Mouse (Mus musculus): Measurements from ENCODE around the gene Bend5.

The Bend5 gene

DNA sequence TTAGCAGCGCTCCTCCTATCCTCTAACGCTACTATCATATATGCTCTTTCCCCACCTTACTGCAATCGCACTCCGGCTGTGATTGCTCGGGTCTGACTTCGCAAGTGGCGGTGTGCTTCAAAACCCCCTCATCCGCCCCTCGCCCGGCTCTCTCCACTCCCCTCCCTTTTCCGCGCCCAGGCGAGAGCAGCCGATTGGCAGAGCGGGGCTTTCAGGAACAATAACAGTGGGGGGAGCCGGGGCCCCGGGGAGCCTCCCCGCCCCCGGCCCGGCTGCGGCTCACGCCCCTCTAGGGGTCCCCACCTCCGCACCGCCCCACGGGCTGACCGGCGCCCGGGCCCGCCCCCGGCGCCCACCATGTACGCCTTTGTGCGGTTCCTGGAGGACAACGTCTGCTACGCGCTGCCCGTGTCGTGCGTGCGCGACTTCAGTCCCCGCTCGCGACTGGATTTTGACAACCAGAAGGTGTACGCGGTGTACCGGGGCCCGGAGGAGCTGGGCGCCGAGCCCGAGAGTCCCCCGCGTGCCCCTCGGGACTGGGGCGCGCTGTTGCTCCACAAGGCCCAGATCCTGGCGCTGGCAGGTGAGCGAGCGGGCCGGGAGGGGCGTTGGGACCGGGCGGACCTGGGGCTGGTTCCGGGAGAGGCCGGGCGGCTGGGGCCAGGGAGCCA, at the start of gene Bend5:
TSS of gene Bend5 (plus strand) at position 189 of the 671 bp plus-strand sequence.
- DNase-seq (ENCODE audit: low spot score in 2 of 2): peak; percentile 51 to 53

DNA sequence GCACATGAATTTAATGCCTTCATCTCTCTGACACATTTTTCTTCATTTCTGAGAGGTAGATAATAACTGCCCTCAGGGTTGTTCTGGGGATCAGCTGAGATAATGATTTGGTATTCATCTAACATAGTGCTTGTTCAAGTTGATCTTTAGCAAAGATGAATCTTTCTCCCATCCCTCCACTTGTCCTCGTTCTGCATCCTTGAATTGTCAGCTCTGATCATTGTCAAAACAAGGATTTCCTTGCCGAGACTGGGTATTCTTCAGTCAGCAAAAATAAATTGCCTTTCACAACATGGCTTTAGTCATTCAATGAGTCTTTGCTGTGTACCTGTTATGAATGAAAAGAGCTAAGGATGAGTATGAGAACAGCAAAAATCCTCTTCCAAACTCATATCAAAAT, 47.0 kb upstream of the Bend5 start:
- DNase-seq (ENCODE audit: low spot score in 2 of 2): no peak

DNA sequence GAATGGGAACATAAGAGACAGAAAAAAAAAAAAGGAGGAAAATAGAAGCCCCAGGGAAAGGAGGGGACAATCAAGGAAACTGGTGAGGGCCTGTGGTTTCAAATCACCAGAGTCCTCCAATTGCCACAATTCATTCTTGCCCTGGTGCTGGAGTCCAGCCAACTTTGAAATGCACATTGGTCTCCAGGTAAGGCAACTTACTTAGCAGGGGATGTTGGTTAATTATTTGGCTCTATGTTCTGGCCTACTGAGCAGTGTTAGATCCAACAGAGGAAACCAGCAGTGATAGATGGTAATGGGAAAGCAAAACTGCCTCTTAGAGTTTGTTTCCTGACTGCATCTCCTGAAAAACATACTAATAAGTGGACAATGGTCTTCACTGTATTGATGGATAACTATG, 37.6 kb upstream of the Bend5 start:
- no peak for DNase-seq (ENCODE audit: low spot score in 2 of 2)

DNA sequence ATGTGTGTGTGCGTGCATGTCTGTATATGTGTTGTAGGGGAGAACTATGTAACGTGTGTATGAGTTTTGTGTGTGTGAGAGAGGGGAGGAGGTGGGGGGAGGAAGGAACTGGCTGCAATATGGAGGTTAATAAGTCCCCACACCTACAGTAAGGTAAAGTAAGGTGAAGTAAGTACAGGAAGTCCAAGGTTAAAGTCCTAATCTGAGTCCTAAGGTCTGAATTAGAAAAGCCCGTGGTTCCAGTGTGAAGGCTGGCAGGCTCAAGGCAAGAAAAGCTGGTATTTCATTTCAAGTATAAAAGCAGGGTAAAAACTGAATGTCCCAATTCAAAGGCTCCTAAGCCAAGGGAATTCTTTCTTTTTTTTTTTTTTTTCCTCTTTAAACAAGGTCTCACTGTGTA, 36.7 kb upstream of the Bend5 start:
- no peak for DNase-seq (ENCODE audit: low spot score in 2 of 2)

DNA sequence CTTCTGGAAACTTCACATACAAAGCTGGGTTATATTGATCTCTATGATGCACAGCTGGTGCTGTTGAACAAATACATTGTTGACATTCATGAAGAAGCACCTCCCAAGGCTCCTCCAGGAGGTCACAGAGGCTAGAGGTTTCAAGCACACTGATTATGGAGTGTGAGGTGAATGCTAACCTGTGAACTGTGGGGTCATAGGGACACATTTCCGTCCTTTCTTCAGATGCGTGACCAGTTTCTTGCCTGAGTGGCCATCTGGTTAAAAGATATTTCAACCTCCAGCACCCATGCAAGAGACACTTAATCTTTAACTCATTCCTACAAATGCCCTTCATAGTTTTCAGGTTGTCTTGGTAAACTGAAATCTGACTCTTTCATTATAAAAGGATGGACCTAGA, 31.7 kb upstream of the Bend5 start:
- DNase-seq (ENCODE audit: low spot score in 2 of 2): no peak

DNA sequence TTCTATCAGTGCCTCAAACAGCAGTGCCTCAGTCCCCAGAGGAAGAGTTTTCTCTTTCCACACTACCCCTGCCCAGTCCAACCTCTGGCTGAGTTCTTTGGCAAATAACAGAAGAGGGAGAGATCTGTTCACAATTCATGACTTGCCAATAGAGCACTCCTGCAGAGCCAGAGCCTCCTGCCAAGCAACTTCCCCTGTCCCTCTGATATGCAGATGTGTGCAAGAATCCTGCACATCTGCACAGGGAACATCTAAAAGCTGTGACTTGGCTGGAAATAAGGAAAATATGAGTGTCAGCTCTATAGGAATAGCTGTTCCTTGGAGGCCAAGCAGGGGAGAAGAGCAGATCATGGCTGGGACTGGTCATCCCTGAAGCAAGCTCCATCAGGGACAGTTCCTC, 24.1 kb upstream of the Bend5 start:
- no peak for DNase-seq (ENCODE audit: low spot score in 2 of 2)

DNA sequence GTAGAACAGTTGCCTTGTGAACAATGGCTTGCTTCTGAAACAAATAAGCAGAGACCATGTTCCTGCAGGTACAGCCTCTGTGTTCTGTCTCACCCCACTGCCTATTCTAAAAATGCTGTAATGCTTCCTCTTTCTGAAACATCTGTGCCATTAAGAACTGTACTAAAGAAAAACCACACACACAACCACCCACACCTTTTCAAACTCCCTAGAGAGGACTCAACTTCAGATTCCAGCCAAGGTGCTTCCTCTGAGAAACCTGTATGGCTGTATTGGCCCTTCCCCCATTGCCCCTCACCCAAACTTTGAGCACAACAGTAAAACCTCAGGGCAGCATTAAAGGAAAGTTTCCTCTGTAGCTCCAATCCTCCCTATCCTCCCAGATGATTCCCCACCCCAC, 15.0 kb upstream of the Bend5 start:
- no peak for DNase-seq (ENCODE audit: low spot score in 2 of 2)

DNA sequence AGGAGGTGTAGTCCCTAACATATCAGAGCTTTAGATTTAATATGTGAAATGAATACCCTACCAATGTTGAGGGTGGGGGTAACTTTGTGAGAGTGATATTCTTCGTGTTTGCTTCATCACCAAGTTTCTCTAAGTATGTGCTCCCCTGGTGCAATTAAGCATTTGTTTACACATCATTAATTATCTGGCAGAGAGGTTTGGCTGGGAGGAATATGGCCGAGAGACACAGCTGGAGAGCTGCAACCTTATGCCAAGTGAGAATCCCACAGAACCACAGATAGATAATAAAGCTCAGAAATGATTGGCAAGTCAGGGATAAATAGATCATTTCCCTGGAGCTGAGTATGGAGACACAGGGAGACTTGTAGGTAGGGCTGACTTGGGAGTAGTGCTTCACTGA, 14.1 kb upstream of the Bend5 start:
- DNase-seq (ENCODE audit: low spot score in 2 of 2): no peak

DNA sequence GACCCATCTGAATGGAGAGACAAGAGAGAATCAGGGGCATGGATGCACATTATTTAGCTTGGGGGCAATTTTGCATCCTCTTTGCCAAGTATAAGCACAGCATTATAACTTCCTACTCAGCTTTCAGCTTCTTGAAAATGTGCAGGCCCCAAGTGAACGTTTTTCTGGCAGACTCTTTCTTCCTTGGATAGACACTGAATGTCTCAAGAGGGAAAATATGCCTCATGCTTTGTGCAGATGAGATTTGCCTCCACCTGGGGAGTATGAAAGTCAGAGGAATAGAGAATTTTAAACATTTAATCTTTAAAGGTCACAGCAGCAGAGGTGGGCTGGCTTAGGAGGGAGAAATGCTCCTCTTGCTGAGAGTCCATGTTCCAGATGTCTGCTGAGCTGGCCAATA, 11.6 kb upstream of the Bend5 start:
- no peak for DNase-seq (ENCODE audit: low spot score in 2 of 2)

DNA sequence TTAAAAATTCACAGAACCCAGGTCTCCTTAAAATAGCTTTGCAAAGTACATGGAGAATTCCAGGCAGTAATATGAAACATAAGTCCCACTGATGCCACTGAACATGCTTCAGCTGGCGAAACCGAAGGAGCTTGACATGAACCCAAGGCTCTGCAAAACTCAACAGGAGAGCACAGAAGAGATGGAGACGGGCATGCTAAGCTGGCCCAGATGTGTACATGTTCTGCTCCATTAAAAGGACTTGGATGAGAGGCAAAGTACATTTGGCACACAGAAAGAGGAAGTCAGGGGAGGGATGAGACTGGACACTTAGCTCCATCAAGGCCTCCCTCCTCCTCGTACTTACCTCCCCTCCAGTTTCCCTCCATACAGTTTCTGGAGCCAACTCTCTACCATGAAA, 4.1 kb upstream of the Bend5 start:
- no peak for DNase-seq (ENCODE audit: low spot score in 2 of 2)

DNA sequence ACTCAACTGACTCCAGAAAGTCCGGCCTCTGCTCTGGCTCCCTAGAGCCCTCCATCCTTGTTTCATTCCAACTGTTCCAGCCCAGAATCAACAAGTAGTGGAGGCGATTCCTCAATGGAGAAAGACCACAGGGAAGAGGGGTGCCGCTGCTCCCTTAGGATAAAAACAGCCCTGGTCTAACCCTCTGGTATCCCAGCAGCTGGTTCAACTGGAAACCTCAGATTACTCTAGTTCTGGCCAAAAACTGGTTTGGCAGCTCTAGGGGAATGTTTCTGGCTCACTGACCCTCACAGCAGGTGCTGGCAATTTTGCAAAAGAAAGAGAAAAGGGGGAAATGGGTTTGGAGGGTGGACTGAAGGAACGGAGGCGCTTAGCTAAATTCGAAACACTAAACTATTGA, 407 bp upstream of the Bend5 start:
- DNase-seq (ENCODE audit: low spot score in 2 of 2): no peak

DNA sequence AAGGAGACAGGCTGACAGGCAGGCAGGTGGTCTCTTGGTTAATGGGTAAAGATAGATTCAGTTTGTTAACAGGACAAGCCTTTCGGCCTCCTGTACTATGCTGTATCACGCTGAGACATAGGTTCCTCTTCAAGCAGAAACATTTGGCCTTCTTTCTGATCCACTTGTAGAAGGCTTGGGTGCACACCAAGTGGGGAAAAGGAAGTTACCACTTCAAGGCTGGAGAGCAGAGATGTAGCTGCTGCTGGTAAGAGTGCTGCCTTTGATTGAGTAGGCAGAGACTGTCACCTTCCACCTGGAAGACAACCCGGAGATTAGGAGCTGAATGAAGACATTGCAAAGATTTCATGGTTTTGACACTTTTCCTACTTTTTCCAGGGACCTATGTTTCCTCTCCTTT, 1.3 kb downstream of the Bend5 start:
- no peak for DNase-seq (ENCODE audit: low spot score in 2 of 2)

DNA sequence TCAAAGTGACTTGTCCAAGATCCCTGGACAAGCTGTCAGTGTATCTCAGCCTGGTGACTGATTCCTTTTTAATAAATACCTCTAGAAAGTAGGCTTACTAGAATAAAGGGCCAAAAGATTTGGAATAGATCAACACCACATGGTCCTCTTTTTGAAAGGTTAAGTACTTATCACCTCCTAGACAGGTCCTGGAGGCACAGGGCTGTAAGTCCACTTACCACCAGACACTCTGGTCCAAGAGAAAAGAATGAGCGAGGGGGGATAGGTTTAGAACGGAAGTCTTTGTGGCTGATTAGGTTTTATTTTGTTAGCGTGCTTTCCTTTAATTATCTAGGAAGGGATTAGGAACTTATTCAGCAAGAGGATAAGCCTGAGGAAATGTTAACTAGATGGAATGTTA, 1.7 kb downstream of the Bend5 start:
- no peak for DNase-seq (ENCODE audit: low spot score in 2 of 2)

DNA sequence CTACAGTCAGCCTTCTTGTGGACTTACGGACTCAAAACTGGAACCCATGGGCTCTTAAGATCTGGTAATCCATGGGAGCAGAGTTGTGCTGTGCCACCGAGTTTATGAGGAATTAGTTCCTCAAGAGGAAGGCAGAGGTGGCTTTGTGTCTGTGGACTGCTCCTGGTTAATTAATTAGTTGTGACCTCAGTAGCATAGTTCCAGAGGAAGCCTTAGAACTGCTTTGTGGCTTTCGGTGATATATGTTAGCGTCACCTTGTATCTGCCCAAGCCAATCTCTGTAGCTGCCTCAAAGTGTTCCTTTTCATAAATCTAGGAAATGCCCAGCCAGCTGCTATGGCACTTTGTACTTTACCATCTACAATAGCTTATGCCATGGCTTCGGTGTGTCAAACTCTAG, 2.9 kb downstream of the Bend5 start:
- no peak for DNase-seq (ENCODE audit: low spot score in 2 of 2)

DNA sequence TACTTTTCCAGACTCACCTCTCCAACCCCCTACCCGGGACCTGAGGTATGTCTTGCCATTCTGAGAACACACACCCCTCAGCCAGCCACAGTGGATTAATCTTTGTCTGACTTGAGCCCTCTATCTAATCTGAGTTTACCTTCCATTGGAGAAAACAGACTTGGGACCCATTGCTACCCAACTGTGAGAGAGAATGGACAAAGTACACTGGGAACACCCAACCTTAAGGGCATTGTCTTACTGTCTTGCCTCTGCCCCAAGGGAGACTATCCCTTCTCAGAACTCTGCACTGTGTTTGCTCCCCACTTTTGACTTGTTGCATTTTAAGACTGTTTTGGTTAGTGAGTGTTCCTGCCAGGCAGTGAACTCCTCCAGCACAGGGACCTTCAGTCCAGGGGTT, 4.7 kb downstream of the Bend5 start:
- DNase-seq (ENCODE audit: low spot score in 2 of 2): no peak

DNA sequence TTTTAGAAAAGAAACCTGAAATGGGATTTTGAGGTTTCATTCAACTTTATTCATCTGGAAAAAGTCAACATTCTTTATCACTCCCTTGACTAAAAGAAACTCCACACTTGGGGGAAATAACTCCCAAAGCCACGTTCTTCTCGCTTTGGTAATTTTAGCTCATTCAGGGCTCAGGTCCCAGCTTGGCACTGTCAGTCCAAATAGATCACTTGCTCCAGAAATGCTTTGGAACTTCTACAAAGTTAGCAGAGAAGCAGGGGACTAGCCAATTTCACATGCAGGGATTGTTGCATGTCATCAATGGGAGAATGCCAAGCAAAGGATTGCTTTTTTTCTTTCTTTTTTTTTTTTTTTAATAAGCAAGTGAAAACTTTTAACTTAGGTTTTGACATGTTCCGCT, 5.2 kb downstream of the Bend5 start:
- no peak for DNase-seq (ENCODE audit: low spot score in 2 of 2)

DNA sequence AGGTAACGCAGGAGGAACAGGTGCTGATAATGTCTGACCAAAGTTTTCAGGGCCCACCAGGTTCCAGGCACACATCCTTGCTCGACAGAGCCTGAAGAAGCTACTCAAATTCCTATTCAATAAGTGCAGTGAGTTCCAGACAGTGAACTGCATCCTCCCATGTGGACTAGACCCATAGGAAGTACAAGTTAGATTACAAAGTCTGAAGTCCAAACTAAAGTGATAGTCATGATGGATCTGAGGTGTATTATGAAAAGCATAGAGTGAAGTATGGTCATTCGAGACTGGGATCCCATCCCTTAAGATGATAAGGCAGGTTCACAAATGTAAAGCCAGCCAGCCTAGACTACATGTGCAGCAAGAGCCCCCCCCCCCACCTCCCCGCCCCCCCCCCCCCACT, 6.1 kb downstream of the Bend5 start:
- no peak for DNase-seq (ENCODE audit: low spot score in 2 of 2)

DNA sequence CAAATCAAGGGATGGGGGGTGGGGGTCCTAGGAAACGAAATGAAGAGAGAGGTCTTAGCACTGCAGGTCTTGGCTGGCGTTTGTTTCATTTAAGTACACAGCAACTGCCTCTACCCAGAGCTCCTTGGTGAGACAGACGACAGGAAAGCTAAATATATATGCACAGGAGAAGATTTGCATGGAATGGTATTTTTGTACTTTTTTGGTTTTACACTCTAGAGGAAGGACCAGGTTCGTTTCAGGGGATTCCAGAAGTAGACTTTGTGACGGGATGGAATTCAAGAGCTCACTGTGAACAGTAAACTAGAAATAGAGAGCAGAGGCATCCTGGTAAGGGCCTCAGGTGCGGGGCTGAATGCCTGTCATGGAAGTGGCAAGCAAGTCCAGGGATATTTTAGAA, 7.0 kb downstream of the Bend5 start:
- no peak for DNase-seq (ENCODE audit: low spot score in 2 of 2)

DNA sequence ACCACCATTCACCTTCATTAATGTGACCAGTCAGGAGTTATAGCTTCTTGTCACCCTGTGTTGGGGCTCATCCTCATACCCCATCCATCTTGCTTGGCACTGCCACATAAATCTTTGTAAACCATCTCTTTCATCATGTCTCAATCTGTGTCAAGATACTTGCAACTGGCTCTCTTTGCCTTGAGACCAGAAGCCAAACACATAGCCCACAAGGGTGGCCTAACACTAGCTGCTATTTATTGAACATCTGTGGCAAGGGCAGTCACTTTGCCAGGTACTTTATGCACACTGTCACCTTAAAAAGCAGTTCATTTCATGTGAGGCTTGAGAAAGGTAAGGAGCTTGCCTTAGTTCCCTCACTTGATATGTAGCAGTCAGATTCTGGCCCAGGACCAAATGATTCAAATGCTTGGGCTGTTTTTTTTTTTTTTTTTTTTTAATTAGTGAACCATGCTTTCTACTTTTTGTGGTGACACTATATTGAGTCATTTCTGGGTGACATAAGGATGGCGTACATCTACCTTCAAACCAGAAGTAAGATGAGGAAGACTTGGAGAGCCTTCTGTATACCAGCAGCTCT, 9.7 kb downstream of the Bend5 start:
- no peak for DNase-seq (ENCODE audit: low spot score in 2 of 2)

DNA sequence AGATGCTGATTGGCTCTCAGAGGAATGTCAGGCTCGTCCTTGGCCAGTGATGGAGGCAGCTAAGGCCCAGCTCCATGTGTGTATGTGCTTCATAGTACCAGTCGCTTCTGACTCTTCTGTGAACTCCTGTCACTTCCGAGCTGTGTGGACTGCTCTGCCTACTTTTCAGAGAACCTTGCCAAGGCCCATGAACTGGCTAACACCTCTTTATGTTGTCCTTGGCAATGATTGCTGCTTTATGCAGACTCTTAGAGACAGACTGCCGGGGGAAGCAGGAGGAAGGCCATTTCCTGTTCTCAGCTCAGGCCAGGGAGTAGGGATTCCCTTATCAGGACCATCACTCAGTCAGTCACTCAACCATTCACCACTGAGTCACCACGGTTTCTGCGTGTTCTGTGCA, 10.4 kb downstream of the Bend5 start:
- no peak for DNase-seq (ENCODE audit: low spot score in 2 of 2)

DNA sequence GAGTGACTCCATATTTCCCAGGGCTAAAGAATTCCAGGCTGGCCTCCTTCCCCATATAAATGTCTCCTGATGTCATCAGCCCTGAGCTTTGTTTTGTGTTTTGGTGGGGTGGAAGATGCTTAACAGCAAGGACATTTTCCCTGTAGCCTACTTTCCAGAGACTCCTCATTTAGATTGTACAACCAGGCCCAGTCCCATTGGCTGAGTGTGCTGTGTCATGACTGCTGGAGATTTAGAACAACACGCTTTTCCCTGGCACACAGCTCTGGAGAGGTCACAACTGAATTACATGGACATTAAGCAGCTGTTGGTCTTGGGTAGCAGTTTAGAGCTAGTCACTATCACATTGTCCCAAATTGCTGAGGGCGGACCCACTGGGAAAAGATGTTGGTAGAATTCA, 16.4 kb downstream of the Bend5 start:
- no peak for DNase-seq (ENCODE audit: low spot score in 2 of 2)

DNA sequence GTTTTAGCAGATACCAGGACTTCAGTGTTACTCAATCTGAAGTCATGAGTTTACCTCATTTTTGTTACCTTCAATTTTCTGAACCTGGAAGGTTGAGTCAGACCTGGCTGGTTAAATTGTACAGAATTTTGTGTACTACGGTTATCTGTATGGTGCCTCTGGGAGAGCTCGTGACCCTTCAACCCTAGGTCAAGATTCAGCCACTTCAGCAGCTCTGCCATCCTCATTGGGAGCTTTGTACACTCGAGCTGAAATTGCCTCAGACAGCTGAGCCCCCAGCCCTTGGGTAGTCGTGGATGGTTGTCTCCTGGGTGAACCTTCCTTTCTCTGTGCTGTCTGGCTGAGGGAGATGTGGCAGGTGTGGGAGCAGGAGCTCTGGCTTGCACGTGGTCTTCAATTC, 17.2 kb downstream of the Bend5 start:
- no peak for DNase-seq (ENCODE audit: low spot score in 2 of 2)

DNA sequence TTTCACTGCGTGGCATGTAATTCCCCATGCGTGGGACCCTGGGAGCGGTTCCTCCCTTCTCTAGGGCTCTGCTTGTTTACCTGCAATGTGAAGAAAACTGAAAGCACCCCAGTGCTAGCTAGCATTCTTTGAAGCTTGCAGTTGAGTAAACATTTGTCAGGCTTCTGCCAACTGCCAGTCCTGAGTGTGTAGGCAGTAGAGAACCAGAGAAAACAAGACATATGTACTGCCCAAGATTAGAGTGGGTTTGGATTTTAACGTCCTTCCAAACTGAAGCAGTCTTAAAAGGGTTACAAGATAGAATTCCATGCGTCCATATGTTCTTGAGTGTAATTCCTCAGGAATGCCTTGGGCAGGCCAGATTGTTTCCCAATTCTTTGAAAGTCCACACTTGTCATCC, 17.6 kb downstream of the Bend5 start:
- DNase-seq (ENCODE audit: low spot score in 2 of 2): no peak

DNA sequence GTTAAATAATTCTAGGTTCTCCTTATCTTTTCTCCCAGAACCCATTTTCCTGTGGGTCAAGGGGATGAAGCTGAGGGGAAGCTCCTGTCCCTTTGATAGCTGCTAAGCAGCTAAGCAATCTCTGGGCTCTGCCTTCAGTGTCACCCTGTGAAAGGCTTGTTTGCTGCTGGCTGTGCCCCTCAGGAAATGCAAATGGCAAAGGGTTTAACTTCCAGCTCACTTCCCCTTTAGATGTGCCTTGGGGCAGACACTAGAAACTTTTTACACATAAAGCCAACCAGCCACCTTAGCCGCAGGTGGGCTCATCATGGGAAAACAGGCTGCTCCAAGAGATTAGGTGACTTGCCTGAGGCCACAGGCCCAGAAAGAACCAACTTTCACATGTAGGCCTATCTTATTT, 26.9 kb downstream of the Bend5 start:
- no peak for DNase-seq (ENCODE audit: low spot score in 2 of 2)
